Mouse (Mus musculus) left cerebral cortex, adult 9 months (tissue): ENCODE measurements around the gene Grm1.

Source experiments
- DNase-seq, 2 experiments: peaks; one replicate each; pipeline ENCODE4 v3.0.0; 2022; ENCODE audit warnings: low spot score in 2 of 2

Grm1 gene

DNA sequence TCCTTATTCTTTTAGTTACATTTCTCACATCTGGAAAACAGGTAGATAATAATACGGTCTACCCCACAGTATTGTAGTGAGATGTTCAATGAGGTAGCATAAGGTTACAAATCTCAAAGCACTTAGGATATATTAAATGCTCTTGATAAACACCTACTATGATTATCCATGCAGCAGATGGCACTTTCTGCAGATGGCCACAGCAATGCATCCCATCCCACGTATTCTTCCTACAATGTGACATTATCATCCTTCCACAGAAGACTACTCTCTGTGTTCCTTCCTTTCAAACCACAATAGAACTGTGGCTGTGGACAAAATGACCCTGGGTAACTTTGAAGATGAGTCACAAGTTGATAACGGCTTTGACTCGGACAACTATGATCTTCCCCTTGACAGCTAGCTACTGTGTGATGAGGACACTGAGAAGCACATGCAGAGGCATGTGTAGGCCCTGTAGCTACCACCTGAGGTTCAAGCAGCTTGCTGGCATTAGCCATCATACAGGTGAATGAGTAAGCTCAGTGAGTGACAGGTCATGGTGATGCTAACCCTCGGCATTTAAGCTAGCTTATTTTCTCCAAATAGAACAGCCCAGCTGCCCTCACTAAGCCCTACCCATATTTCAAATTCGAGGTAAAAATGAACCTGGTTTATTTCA lies 117.5 kb downstream of the Grm1 start:
- DNase-seq = no peak

GRCm38 (mm10) chr10:10950557-10950956 lies 131.6 kb downstream of the Grm1 start:
- DNase-seq = no peak

DNA sequence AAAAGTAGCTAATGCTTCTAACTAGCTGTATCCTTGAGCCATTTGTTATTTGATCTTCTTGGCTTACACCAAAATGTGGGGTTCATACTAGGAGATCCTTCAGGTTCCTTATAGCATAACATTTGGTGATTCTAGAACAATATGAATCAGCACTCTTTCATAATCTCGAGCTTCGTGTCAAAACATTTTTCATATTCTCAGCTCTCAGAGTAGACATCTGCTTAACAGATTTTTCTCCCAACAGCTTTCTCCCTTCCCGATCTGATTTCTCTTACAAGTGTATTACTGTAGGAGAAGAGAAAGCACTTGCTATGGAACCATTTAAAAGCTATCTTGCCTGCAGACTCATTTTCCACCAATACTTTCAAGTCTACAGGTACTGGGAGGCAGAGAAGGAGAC lies 133.0 kb downstream of the Grm1 start:
- peak; percentile 29 to 51 for DNase-seq

DNA sequence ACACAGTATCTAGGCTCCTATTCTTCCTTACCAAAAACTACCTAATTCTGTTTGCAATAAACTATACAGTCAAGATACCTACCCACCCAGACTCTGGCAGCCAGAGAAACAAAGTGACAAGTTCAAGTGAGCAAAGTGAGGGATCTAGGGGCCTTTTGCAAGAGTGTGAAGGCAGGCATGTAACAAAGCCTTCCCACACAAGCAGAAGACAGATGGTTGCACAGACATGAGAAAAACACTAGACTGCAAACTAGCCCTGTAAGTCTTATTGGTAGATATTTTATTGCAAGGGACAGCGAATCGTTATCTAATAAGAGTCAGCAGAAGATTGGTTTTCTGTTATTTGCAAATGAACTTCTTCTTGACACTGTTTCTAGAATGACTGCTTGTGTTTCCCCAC lies 134.6 kb downstream of the Grm1 start:
- no peak for DNase-seq

DNA sequence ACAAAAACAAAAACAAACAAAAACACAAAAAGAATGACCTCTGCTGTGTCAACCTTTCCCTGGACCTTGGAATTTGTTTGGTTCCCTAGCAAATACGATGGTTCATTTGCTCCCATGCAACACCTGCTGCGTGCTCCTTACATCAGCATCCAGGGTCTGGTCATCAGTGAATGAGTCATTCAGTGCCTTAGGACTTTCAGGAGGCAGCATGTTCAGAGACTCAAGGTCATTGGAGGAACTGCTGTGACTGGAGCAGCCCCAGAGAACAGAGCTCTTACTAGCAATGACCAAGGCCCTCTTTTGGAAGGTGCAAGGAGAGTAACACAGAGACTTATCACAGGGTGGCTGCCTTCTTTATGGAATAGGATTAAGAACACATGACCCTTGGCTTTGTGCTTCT lies 138.2 kb downstream of the Grm1 start:
- DNase-seq = no peak

GRCm38 (mm10) chr10:10942248-10942647 lies 139.9 kb downstream of the Grm1 start:
- no peak for DNase-seq

- DNase-seq = no peak
These were observed 146.3 kb downstream of the Grm1 start for GRCm38 (mm10) chr10:10935806-10936205.

DNA sequence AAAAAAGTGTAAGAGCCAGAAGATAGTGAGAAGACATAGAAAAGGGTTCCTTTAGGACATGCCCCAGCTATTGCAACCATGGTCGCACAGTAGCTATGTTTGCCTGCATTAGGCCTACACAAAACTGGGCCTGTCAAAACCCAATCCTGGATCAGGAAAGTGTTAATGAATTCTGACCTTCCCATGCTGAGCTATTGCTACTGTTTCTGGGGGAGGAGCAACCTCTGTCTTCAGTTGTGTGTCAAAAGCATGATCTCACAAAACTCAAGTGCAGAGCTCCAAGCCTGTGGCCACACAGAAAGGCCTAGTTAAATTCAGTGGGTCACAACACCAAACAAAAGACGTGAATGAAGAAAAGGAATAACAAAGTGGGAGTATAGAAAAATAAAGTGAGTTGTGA lies 152.5 kb downstream of the Grm1 start:
- DNase-seq = no peak

DNA sequence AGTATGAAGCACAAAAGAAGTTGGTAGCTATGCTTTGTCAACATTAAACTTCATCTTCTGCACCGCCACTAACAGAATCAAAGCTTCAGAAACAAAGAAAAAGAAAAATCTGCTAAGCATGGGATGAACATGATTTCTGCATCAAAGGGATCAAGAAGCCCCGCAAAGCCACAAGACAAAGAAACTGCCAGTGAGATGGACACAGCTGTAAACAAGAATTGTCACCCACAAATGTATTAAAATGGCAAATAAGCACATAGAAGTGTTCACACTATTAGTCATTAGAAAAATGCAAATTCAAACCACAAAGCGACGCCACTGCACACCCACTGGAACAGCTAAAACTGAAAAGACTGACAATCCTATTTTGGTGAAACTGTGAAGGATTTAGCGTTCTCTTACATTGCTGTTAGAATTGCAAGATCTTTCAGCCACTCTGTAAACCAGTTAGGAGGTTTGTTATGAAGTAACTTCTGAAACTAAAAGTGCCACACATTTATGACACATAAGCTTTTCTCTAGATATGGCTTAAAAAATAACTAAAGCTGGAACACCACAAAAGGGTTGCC lies 153.3 kb downstream of the Grm1 start:
- no peak for DNase-seq

DNA sequence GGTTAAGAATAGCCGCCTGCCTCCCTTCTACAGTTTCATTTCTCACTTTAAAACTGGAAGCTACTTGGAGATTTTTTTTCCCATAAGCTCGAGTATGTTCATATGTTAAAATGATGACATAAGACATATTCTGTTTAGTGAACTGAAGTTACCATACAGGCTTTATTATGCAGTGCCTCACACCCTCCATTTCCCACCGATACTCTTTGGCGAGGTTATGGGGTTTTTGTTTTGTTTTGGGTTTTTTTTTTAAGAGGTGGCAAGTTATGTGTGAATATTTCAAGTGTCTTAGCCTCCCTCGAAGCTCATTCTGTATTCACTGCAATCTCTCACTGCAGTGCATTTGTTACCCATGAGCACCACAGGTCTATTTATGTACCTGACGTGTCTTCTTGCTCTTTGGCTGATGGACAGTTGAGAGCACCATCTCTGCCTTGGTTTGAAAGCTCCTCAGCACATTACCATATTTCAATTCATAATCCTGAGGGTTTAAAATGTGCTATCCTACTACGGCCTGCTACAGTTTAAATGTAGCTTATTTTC lies 164.2 kb downstream of the Grm1 start:
- peak in 1 of 2 experiments; percentile 32 for DNase-seq

DNA sequence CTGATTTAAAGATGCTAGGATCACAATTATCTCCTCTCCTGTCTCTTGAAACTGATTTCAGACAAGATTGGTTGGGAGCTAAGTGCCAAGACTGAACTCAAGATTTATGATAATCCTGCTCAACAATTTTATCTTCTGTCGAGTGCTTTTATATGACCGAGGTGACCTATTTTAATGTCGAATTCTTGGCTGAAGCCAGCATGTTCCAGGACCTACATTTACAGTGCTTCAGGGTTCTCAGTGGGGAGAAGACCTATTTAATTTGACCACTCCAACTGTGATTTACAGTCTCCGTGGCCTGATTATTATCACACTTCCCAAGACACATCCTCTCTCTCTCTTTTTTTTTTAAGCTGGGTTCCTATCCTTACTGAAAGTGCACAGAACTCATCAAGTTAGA lies 168.5 kb downstream of the Grm1 start:
- no peak for DNase-seq

GRCm38 (mm10) chr10:10890221-10890620 lies 191.9 kb downstream of the Grm1 start:
- DNase-seq = no peak

DNA sequence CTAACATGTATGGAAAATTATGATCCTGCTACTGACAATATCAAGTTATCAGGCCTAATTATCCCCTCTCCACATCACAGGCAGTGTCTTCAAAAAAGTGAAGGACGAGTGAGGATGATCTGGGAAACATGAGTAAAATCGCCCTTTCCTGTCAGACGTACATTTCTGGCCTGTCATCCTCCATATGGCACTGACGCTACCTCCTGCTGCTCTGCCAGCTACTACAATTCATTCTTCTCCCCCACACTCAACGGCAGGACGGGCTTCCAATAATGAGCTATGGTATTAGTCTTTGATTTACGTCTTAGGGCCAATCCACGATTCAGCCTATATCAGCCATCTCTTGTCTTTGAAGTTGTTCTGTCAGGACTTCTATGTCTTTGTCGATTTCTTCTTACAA lies 193.6 kb downstream of the Grm1 start:
- DNase-seq = no peak

- DNase-seq = no peak
These were observed 197.2 kb downstream of the Grm1 start for GRCm38 (mm10) chr10:10884992-10885391.

DNA sequence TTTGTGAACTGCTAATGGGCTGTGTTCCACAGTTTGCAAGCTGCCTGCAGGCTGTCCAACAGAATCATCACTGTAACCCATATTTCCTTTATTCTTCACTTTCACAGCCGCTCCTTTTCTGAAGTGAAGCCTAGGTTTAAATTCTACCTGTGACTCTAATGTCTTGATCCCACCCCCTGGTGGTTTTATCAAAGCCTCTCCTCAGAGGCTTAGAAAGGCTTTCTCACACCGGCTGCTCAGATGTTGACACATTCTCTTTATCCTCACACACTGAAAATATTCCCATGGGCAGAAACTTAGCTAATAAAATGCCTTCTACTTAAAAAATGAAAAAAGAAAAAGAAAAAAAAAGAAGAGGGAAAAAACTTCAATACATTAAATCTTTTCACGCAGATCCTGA lies 210.0 kb downstream of the Grm1 start:
- no peak for DNase-seq

- no peak for DNase-seq
These were observed 211.9 kb downstream of the Grm1 start for GRCm38 (mm10) chr10:10870271-10870670.

DNA sequence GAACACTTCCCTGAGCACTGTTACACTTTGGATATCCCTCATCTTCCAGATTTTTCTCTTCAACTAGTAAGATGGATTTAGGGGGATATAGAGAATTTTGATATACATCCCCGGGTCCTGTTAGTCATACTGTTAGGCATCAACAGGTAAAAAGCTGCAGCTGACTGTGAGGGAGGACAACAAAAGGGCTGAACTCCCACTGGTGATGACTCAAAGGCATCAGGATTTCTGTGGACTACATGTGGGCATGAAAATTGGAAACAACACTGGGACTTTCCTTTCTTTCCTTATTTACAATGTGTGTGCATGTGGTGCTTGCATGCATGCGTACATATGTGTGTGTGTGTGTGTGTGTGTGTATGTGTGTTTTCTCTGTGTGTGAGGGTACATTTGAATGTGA lies 215.9 kb downstream of the Grm1 start:
- no peak for DNase-seq

DNA sequence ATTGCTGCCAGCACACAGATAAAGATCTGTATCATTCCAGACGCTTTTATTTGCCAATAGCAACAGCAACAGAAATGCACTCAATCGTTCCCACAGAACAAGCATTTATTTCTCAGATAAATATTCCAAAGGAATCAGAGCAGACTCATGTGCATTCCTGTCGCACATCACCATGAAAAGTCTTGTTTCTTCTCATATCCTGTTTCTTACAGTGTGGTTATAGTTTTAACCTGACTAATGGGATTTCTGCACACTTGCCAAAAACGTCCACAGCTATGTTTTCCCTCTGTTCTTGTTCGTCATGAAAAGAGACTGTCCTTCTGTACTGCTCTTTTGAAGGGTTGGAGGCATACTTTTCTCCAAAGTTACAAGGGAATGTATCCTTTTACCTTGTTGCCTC lies 217.4 kb downstream of the Grm1 start:
- no peak for DNase-seq

GRCm38 (mm10) chr10:10847376-10848286 lies 234.5 kb downstream of the Grm1 start:
- peak in 1 of 2 experiments; percentile 17 for DNase-seq

DNA sequence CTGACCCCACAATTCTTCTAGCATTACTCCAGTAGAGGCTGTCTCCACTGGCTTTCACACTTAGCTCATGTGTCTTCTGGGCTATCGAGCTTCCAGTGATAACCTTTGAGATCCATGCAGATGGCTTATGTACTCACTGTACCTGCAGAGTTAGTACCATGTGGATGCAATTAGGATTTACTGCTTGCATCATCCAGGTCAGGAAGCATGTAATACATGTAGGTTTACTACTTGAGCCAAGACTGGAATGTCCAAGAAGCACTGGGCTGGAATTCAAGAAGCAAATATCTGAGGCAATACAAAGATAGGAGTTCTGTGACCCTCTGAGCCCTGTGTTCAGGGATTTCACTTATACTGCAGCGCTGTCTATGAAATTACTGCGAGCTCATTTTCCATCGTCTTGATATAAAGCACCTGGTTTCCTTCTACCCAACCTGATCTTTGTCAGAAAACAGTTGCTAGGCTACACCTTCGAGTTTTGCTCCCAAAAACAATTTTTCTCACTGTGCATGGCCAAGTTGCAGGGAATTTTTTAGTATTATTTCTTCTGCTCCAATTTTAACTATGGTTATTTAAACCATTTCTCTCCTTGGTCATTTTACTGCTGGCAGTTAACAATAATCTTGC lies 237.0 kb downstream of the Grm1 start:
- DNase-seq = no peak

- DNase-seq = no peak
These were observed 246.8 kb downstream of the Grm1 start for GRCm38 (mm10) chr10:10835406-10835805.

DNA sequence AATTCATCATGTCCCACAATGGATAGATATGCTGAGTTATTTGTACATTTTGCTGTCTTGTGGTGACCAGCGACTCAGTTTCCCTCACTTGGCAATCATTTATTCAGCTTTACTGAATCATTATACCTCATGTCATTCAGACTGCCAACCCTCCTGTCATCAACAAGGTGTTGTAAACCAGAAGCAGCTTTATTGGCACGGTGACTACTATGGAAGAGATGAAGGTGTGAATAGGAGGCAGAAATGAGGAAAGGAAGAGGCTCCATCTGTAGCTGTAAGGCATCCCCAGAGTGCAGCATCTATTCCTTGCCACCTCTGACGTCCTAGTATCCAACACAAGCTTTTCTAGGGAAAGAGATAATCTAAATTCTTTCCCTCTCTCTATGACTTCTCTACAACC lies 247.3 kb downstream of the Grm1 start:
- DNase-seq = no peak
